Mouse (Mus musculus) adrenal gland, postnatal 25 days (tissue): Measurements from ENCODE around the gene Mprip. TPM values are rescaled to one million over a fixed set of nuclear protein-coding genes. Genes with fewer than 3 reads are reported as not detected.
"Not testable (repeated sequence)": the region's sequence is repeated elsewhere in the genome, so short reads cannot be mapped to it uniquely, and the experiment has no call there.

Source experiments
- DNase-seq: peaks from one replicate; pipeline ENCODE4 v3.0.0; 2021; ENCODE audit warnings: mixed read lengths
- long read RNA-seq: library from polyadenylated mRNA; stranded (forward); transcript quantifications from one replicate; pipeline ENCODE4 v2.0.0, GENCODE M21; 2021
- total RNA-seq: library from RNA; stranded (reverse); gene quantifications from 2 replicates; pipeline ENCODE4 v1.2.3, GENCODE M21; 2021

Gene Mprip
- 224 and 228 TPM in 2 replicates for total RNA-seq
- long read RNA-seq, full-length matches to known transcripts, result 159 of 295 reads
- long read RNA-seq, partial matches to known transcripts, result 58 of 295 reads
- long read RNA-seq, other reads (novel, unspliced or antisense), result 78 of 295 reads

- DNase-seq, result no peak
Observed at GRCm38 (mm10) chr11:59661005-59661404, at the start of gene Mprip. Gene Mprip (plus strand): TSS chr11:59661305.

- no peak for DNase-seq
Observed at GRCm38 (mm10) chr11:59611646-59612045, 49.5 kb upstream of the Mprip start.

- peak; percentile 8 for DNase-seq
Observed at GRCm38 (mm10) chr11:59614120-59614519, 47.0 kb upstream of the Mprip start.

GRCm38 (mm10) chr11:59616986-59617385, 44.1 kb upstream of the Mprip start:
- not testable (repeated sequence) for DNase-seq

- no peak for DNase-seq
Observed at GRCm38 (mm10) chr11:59622214-59622613, 38.9 kb upstream of the Mprip start.

- peak; percentile 50 for DNase-seq
Observed at GRCm38 (mm10) chr11:59624017-59624630, 37.0 kb upstream of the Mprip start.

- DNase-seq, result no peak
Observed at GRCm38 (mm10) chr11:59626192-59626591, 34.9 kb upstream of the Mprip start.

- no peak for DNase-seq
Observed at GRCm38 (mm10) chr11:59628177-59628576, 32.9 kb upstream of the Mprip start.

GRCm38 (mm10) chr11:59629871-59630270, 31.2 kb upstream of the Mprip start:
- DNase-seq, result no peak

- no peak for DNase-seq
Observed at GRCm38 (mm10) chr11:59631980-59632379, 29.1 kb upstream of the Mprip start.

- DNase-seq, result peak; percentile 73
Observed at GRCm38 (mm10) chr11:59633037-59633436, 28.1 kb upstream of the Mprip start.

GRCm38 (mm10) chr11:59634001-59634660, 27.0 kb upstream of the Mprip start:
- no peak for DNase-seq

GRCm38 (mm10) chr11:59635251-59635795, 25.8 kb upstream of the Mprip start:
- DNase-seq, result no peak

GRCm38 (mm10) chr11:59635821-59636694, 25.0 kb upstream of the Mprip start:
- DNase-seq, result no peak

- no peak for DNase-seq
Observed at GRCm38 (mm10) chr11:59636695-59637414, 24.2 kb upstream of the Mprip start.

- no peak for DNase-seq
Observed at GRCm38 (mm10) chr11:59639957-59640643, 21.0 kb upstream of the Mprip start.

- no peak for DNase-seq
Observed at GRCm38 (mm10) chr11:59641227-59641626, 19.9 kb upstream of the Mprip start.

GRCm38 (mm10) chr11:59642420-59642819, 18.7 kb upstream of the Mprip start:
- no peak for DNase-seq

- no peak for DNase-seq
Observed at GRCm38 (mm10) chr11:59645036-59645435, 16.1 kb upstream of the Mprip start.

GRCm38 (mm10) chr11:59649058-59649457, 12.0 kb upstream of the Mprip start:
- DNase-seq, result no peak

- DNase-seq, result no peak
Observed at GRCm38 (mm10) chr11:59653003-59653402, 8.1 kb upstream of the Mprip start.
